Mouse (Mus musculus) adrenal gland, adult 8-10 months (tissue): ENCODE data around the gene Ubqln1. TPM values are rescaled to one million over a fixed set of nuclear protein-coding genes. Genes with fewer than 3 reads are reported as not detected.
A peak's percentile ranks its signal among the peaks of the same experiment; 100 is the strongest.

Experiments used
- DNase-seq: peaks from one replicate; pipeline ENCODE4 v3.0.0; 2022
- total RNA-seq, 4 experiments: library from RNA; stranded (reverse); gene quantifications; 2 replicates each; pipeline ENCODE4 v1.2.4; 2022

Ubqln1 gene
- total RNA-seq, 4 experiments from 2014 or later = 97.7 to 135 (median 106) TPM

- DNase-seq = no peak
Measured at GRCm38 (mm10) chr13:58197981-58198640, 17.3 kb downstream of the Ubqln1 start.

- DNase-seq = no peak
Measured at GRCm38 (mm10) chr13:58197211-58197610, 18.2 kb downstream of the Ubqln1 start.

- no peak for DNase-seq
Measured at GRCm38 (mm10) chr13:58194908-58195307, 20.5 kb downstream of the Ubqln1 start.

GRCm38 (mm10) chr13:58193221-58193620 lies 22.2 kb downstream of the Ubqln1 start:
- DNase-seq = no peak

GRCm38 (mm10) chr13:58192146-58192545 lies 23.3 kb downstream of the Ubqln1 start:
- DNase-seq = no peak

- DNase-seq = no peak
Measured at GRCm38 (mm10) chr13:58191516-58191915, 23.9 kb downstream of the Ubqln1 start.

GRCm38 (mm10) chr13:58189473-58189872 lies 26.0 kb downstream of the Ubqln1 start:
- no peak for DNase-seq

- DNase-seq = peak; percentile 53
Measured at GRCm38 (mm10) chr13:58188412-58188811, 27.0 kb downstream of the Ubqln1 start.

GRCm38 (mm10) chr13:58187751-58188150 lies 27.7 kb downstream of the Ubqln1 start:
- no peak for DNase-seq

GRCm38 (mm10) chr13:58186281-58186680 lies 29.2 kb downstream of the Ubqln1 start:
- DNase-seq = no peak

GRCm38 (mm10) chr13:58184111-58184510 lies 31.3 kb downstream of the Ubqln1 start:
- DNase-seq = peak; percentile 26

- no peak for DNase-seq
Measured at GRCm38 (mm10) chr13:58181607-58182551, 33.6 kb downstream of the Ubqln1 start.

GRCm38 (mm10) chr13:58177511-58178208 lies 37.8 kb downstream of the Ubqln1 start:
- DNase-seq = peak; percentile 99

GRCm38 (mm10) chr13:58176105-58176504 lies 39.3 kb downstream of the Ubqln1 start:
- DNase-seq = no peak

GRCm38 (mm10) chr13:58168119-58168518 lies 47.3 kb downstream of the Ubqln1 start:
- no peak for DNase-seq

- no peak for DNase-seq
Measured at GRCm38 (mm10) chr13:58163343-58163742, 52.1 kb downstream of the Ubqln1 start.

- DNase-seq = no peak
Measured at GRCm38 (mm10) chr13:58160761-58161160, 54.7 kb downstream of the Ubqln1 start.

GRCm38 (mm10) chr13:58158099-58158912 lies 57.1 kb downstream of the Ubqln1 start:
- DNase-seq = peak; percentile 78

GRCm38 (mm10) chr13:58157447-58158098 lies 57.9 kb downstream of the Ubqln1 start, which contains the start of gene Idnk:
Idnk (plus strand) TSS chr13:58157649.
- peak; percentile 87 for DNase-seq

GRCm38 (mm10) chr13:58157036-58157435 lies 58.4 kb downstream of the Ubqln1 start:
- no peak for DNase-seq

- no peak for DNase-seq
Measured at GRCm38 (mm10) chr13:58156031-58156430, 59.4 kb downstream of the Ubqln1 start.
